Mouse (Mus musculus) lung, postnatal 0 days (tissue): ENCODE results near the gene Eif3c.

Experiments
- CTCF ChIP-seq: IDR thresholded peaks from 2 replicates; pipeline ENCODE4 v1.5.1; 2016; ENCODE audit warnings: antibody characterized with exemption, mild to moderate bottlenecking
- EP300 ChIP-seq: IDR thresholded peaks from 2 replicates; pipeline ENCODE4 v1.6.1; 2016; ENCODE audit warnings: antibody characterized with exemption, mild to moderate bottlenecking, control low read depth

- TF ChIP-seq EP300 (0 out of 2 replicates have a peak, but pooled peaks have one; percentile 55), CTCF (no peak)
Measured at GRCm38 (mm10) chr7:126606611-126607010, 40.4 kb upstream of the Eif3c start.
